Mouse (Mus musculus) inflammation-experienced regulatory T-cells, adult 6 months (primary cell): ENCODE results near the gene Gm14410. TPM values are rescaled to one million over a fixed set of nuclear protein-coding genes. Genes with fewer than 3 reads are reported as not detected.
"Not testable (repeated sequence)": the region's sequence is repeated elsewhere in the genome, so short reads cannot be mapped to it uniquely, and the experiment has no call there.

ENCODE experiments used
- ATAC-seq: one replicate; pipeline ENCODE4 v1.8.0; 2017
- polyA plus RNA-seq, 3 experiments: library from polyadenylated mRNA; unstranded; fragments of 100-300 nt; shearing (Covaris generic); gene quantifications; one replicate each; pipeline ENCODE4 v1.2.1; 2017

The Gm14410 gene
- polyA plus RNA-seq = 10 to 100 TPM; 11.4 to 18.6 (median 12.7) TPM

- ATAC-seq = not testable (repeated sequence)
Measured at GRCm38 (mm10) chr2:177206341-177206740, at the start of gene Gm14410. Gene Gm14410 (minus strand): TSS chr2:177206421.

- not testable (repeated sequence) for ATAC-seq
Measured at GRCm38 (mm10) chr2:177247449-177247848, 41.2 kb upstream of the Gm14410 start.

- ATAC-seq = not testable (repeated sequence)
Measured at GRCm38 (mm10) chr2:177230461-177230860, 24.2 kb upstream of the Gm14410 start.

- ATAC-seq = not testable (repeated sequence)
Measured at GRCm38 (mm10) chr2:177172749-177173148, 33.5 kb downstream of the Gm14410 start.

Other genes starting within 250 kb of the Gm14410 start
- 1 to 10 TPM in 2 of 3 experiments, under 1 TPM in 1; 0.74 to 7.3 (median 1.5) TPM for gene Gm14419, start 205.5 kb downstream of the Gm14410 start, polyA plus RNA-seq
- under 1 TPM in 1 of 3 experiments, not detected in 2; 0.56 TPM for gene Gm14401, start 132.1 kb downstream of the Gm14410 start, polyA plus RNA-seq
- under 1 TPM in 1 of 3 experiments, not detected in 2; 0.73 TPM for gene Gm14409, start 60.6 kb upstream of the Gm14410 start, polyA plus RNA-seq
- gene Gm14412, start 117.9 kb upstream of the Gm14410 start, polyA plus RNA-seq = not detected
- gene Gm14418, start 191.9 kb upstream of the Gm14410 start, polyA plus RNA-seq = 1 to 10 TPM in 1 of 3 experiments, under 1 TPM in 1, not detected in 1; 0.49 to 1.4 TPM